Mouse (Mus musculus) forebrain, embryonic 13.5 days (tissue): ENCODE data around the gene Snrpf. TPM values are rescaled to one million over a fixed set of nuclear protein-coding genes. Genes with fewer than 3 reads are reported as not detected.

ENCODE experiments used
- ATAC-seq: fragments of 200-750 bp; cut with Nextera tagmentation; 2 replicates; pipeline ENCODE4 v1.8.0; 2017
- H3K27ac ChIP-seq: fragments of 300-500 bp; sonication (generic); 2 replicates; pipeline ENCODE4 v1.5.1; 2015; ENCODE audit warnings: inconsistent platforms, mild to moderate bottlenecking, moderate library complexity
- H3K27me3 ChIP-seq: fragments of 300-500 bp; sonication (generic); 2 replicates; pipeline ENCODE4 v1.6.1; 2015; ENCODE audit warnings: mild to moderate bottlenecking, inconsistent platforms
- H3K36me3 ChIP-seq: fragments of 300-500 bp; sonication (generic); 2 replicates; pipeline ENCODE4 v1.6.1; 2015; ENCODE audit warnings: mild to moderate bottlenecking, inconsistent platforms; ENCODE audit not compliant: poor library complexity, severe bottlenecking
- H3K4me1 ChIP-seq: fragments of 300-500 bp; sonication (generic); 2 replicates; pipeline ENCODE4 v1.6.1; 2015; ENCODE audit warnings: inconsistent platforms
- H3K4me2 ChIP-seq: fragments of 300-500 bp; sonication (generic); 2 replicates; pipeline ENCODE4 v1.6.1; 2015; ENCODE audit warnings: inconsistent platforms, mild to moderate bottlenecking, moderate library complexity
- H3K4me3 ChIP-seq: fragments of 300-500 bp; sonication (generic); 2 replicates; pipeline ENCODE4 v1.5.1; 2015; ENCODE audit warnings: mild to moderate bottlenecking, inconsistent platforms
- H3K9ac ChIP-seq: fragments of 300-500 bp; sonication (generic); 2 replicates; pipeline ENCODE4 v1.6.1; 2015; ENCODE audit warnings: mild to moderate bottlenecking, inconsistent platforms
- H3K9me3 ChIP-seq: fragments of 300-500 bp; sonication (generic); replicated peaks from 2 replicates; pipeline ENCODE4 v1.6.1; 2016; ENCODE audit warnings: inconsistent platforms
- WGBS: fragments of 180-500 bp; shearing (Covaris S2); methylation state at CpG from one replicate; pipeline ENCODE4 v1.1.7; 2015; 5-methylcytosine and 5-hydroxymethylcytosine counted together
- polyA plus RNA-seq: library from polyadenylated mRNA; unstranded; fragments of >200 nt; fragmentation: Nextera tagmentation; extraction: Ambion mirVana; gene quantifications from 2 replicates; pipeline ENCODE4 v1.2.1, GENCODE M21; 2015

The Snrpf gene
- polyA plus RNA-seq, 1 experiment from 2014 or later, result 146 TPM

DNA sequence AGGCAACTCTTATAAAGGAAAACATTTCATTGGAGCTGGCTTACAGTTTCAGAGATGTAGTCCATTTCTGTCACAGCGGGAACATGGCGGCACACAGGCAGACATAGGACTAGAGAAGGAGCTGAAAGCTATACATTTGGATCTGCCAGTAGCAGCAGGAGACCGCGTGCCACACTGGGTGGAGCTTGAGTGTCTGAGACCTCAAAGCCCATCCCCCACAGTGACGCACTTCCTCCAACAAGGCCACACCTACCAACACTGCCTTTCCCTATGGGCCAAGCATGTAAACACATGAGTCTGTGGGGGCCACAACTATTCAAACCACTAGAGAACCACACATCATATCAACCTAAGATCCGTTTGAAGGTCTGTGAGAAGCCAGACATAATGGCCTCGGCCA, 19.7 kb upstream of the Snrpf start:
- Histone ChIP-seq H3K4me2 (no peak overlapping the region), H3K36me3 (no peaks in the 10 kb centered on the region), H3K27me3 (0 out of 2 replicates have a peak, but pooled peaks cover 3% of the 10 kb centered on the region), H3K27ac (no peak overlapping the region), H3K9me3 (no peaks in the 10 kb centered on the region), H3K9ac (no peak overlapping the region), H3K4me3 (no peak overlapping the region), H3K4me1 (no peaks in the 10 kb centered on the region)
- ATAC-seq, result no peak
- 98% methylated on average over 7 of the region's 7 CpGs for WGBS

GRCm38 (mm10) chr10:93608051-93608450, 18.5 kb upstream of the Snrpf start:
- 53% methylated on average over 9 of the region's 9 CpGs for WGBS
- no peak overlapping the region for H3K27ac ChIP-seq
- H3K4me3 ChIP-seq, result no peak overlapping the region
- no peak overlapping the region for H3K9ac ChIP-seq
- no peaks in the 10 kb centered on the region; the same call in 1 of the 2 replicates for H3K9me3 ChIP-seq
- H3K4me1 ChIP-seq, result no peaks in the 10 kb centered on the region
- ATAC-seq, result no peak; the same call in 1 of the 2 replicates
- 0 out of 2 replicates have a peak, but pooled peaks cover 3% of the 10 kb centered on the region for H3K27me3 ChIP-seq
- no peak overlapping the region for H3K4me2 ChIP-seq
- no peaks in the 10 kb centered on the region for H3K36me3 ChIP-seq

- no peak overlapping the region for H3K27ac ChIP-seq
- H3K4me2 ChIP-seq, result no peak overlapping the region
- H3K36me3 ChIP-seq, result no peaks in the 10 kb centered on the region
- 0 out of 2 replicates have a peak, but pooled peaks cover 3% of the 10 kb centered on the region for H3K27me3 ChIP-seq
- WGBS, result 92% methylated on average over 9 of the region's 9 CpGs
- H3K4me1 ChIP-seq, result no peaks in the 10 kb centered on the region
- H3K4me3 ChIP-seq, result no peak overlapping the region
- ATAC-seq, result no peak
- H3K9ac ChIP-seq, result no peak overlapping the region
- no peaks in the 10 kb centered on the region; the same call in 1 of the 2 replicates for H3K9me3 ChIP-seq
Observed at GRCm38 (mm10) chr10:93606326-93606725, 16.8 kb upstream of the Snrpf start.

GRCm38 (mm10) chr10:93603256-93603655, 13.8 kb upstream of the Snrpf start:
- Histone ChIP-seq H3K27ac (no peak overlapping the region), H3K4me3 (no peak overlapping the region), H3K9ac (no peak overlapping the region), H3K27me3 (0 out of 2 replicates have a peak, but pooled peaks cover 3% of the 10 kb centered on the region), H3K4me2 (no peak overlapping the region), H3K4me1 (no peaks in the 10 kb centered on the region), H3K36me3 (no peaks in the 10 kb centered on the region), H3K9me3 (no peaks in the 10 kb centered on the region; the same call in 1 of the 2 replicates)
- 96% methylated on average over 1 of the region's 1 CpGs for WGBS
- ATAC-seq, result no peak

GRCm38 (mm10) chr10:93602309-93602708, 12.8 kb upstream of the Snrpf start:
- H3K27ac ChIP-seq, result no peak overlapping the region
- H3K27me3 ChIP-seq, result 0 out of 2 replicates have a peak, but pooled peaks cover 3% of the 10 kb centered on the region
- no peaks in the 10 kb centered on the region for H3K36me3 ChIP-seq
- H3K9ac ChIP-seq, result no peak overlapping the region
- H3K4me1 ChIP-seq, result no peaks in the 10 kb centered on the region
- H3K9me3 ChIP-seq, result no peaks in the 10 kb centered on the region; the same call in 1 of the 2 replicates
- H3K4me2 ChIP-seq, result no peak overlapping the region
- no peak for ATAC-seq
- 62% methylated on average over 5 of the region's 5 CpGs for WGBS
- H3K4me3 ChIP-seq, result no peak overlapping the region

DNA sequence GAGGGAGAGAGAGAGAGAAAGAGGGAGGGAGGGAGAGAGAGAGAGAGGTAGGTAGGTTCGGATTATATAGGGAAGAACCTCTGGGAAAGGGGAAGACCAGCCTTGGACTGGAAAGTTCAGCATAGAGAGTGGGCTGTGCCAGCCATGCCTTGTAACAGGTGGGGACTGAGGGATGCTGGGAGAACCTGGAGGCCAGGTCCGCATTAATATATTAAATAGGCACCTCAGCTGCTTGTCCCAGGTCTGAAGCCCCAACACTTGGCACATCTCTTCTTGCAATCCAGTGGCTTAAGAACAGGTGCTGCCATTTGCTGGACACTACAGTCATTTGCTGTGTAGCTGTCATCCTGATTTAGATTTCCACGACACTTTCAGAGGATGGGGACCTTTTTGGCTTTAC, 7.1 kb upstream of the Snrpf start:
- Histone ChIP-seq H3K9ac (no peak overlapping the region), H3K4me3 (no peak overlapping the region), H3K27me3 (peaks cover 4% of the 10 kb centered on the region; the same call in 1 of the 2 replicates), H3K9me3 (no peaks in the 10 kb centered on the region), H3K4me1 (no peaks in the 10 kb centered on the region), H3K27ac (no peak overlapping the region), H3K36me3 (no peaks in the 10 kb centered on the region), H3K4me2 (no peak overlapping the region)
- no peak for ATAC-seq
- 78% methylated on average over 3 of the region's 3 CpGs for WGBS

DNA sequence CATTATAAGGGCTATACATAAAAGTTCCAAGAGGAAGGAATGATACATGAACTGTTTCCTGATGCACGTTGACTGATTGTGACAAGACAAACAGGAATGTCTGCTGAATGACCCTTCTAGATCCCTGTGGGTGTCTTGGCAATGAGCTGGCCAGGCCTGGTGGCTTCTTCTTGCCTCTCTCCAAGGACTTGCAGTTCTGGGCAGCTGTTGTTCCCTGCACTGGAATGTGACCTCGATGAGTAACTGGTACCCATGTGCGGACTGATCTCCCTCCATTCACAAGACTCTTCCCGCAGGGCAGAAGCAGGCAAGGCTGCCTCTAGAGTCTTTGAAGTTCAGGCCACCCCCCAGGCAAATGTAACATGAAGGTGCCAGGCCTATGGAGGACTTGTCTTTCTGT, 6.3 kb upstream of the Snrpf start:
- Histone ChIP-seq H3K9ac (no peak overlapping the region), H3K4me2 (no peak overlapping the region), H3K4me1 (no peaks in the 10 kb centered on the region), H3K4me3 (no peak overlapping the region), H3K9me3 (no peaks in the 10 kb centered on the region), H3K27me3 (peaks cover 4% of the 10 kb centered on the region; the same call in 1 of the 2 replicates), H3K36me3 (no peaks in the 10 kb centered on the region), H3K27ac (no peak overlapping the region)
- WGBS, result 74% methylated on average over 4 of the region's 4 CpGs
- ATAC-seq, result no peak

DNA sequence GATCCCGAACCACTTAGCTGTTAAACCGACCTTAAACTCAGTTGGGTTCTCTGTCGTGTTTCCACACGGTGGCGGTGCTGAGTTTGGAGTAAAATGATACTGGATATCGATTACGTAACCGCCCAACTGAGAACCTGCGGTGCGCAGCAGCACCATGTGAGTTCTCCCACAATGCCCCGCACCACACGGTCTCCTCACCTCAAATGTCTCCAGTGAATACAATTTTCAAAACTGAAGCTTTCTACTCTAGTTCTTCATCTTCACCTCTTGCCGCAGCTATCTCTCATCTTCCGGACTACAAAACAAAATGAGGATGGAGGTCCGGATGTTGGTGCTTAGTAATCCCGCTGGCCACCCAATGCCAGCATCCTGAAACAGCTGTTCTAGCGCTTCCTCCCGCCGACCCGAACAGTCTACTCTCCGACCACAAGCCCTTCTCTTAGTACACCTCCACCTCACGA, 4.5 kb upstream of the Snrpf start:
- peak; percentile 82 for ATAC-seq
- Histone ChIP-seq H3K4me2 (peak overlapping the region; percentile 76), H3K36me3 (no peaks in the 10 kb centered on the region), H3K27me3 (peaks cover 4% of the 10 kb centered on the region; the same call in 1 of the 2 replicates), H3K4me3 (peak overlapping the region; percentile 48), H3K4me1 (peaks cover 4% of the 10 kb centered on the region; the same call in 1 of the 2 replicates), H3K9me3 (no peaks in the 10 kb centered on the region), H3K27ac (no peak overlapping the region), H3K9ac (peak overlapping the region; percentile 72)
- WGBS, result 1% methylated on average over 22 of the region's 22 CpGs

DNA sequence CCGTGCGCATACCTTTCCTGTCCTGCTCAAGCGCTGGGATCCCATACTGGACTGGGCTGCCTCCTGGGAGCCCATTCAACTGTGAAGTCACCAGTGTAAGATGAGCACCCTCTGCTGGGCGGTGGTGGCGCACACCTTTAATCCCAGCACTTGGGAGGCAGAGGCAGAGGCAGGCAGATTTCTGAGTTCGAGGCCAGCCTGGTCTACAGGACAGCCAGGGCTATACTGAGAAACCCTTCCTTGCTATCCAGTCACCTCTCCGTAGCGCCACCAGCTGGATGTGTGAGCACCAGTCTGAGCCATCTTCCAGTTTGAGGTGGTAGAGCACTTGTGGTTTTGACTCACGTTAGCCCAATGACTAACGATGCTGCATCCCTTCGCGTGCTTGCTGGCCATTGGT, 3.0 kb upstream of the Snrpf start:
- H3K9ac ChIP-seq, result no peak overlapping the region
- ATAC-seq, result no peak
- peaks cover 4% of the 10 kb centered on the region; the same call in 1 of the 2 replicates for H3K27me3 ChIP-seq
- no peak overlapping the region for H3K27ac ChIP-seq
- no peak overlapping the region for H3K4me3 ChIP-seq
- 60% methylated on average over 12 of the region's 12 CpGs for WGBS
- H3K9me3 ChIP-seq, result no peaks in the 10 kb centered on the region
- H3K4me1 ChIP-seq, result peaks cover 18% of the 10 kb centered on the region
- 0 out of 2 replicates have a peak, but pooled peaks cover 5% of the 10 kb centered on the region for H3K36me3 ChIP-seq
- H3K4me2 ChIP-seq, result no peak overlapping the region

DNA sequence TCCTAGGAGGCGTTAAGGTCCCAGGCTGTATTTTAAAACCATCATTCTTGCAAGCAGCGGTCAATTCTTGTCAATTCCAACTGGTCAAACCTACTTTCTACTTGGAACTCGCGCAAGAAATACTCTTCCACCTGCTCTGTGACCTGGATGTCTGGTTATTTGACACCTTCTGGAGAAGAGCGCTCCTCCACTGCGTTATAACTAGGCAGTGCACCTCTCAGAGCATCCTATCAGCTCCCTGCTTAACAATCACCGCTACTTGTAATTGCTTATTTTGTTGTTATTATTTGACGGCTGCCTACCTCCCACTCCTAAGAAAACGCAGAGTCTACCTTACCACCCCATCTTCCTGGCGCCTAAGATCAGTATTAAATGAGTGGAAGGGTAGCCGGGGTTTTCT, 710 bp downstream of the Snrpf start:
- Histone ChIP-seq H3K4me1 (peaks cover 21% of the 10 kb centered on the region), H3K36me3 (peaks cover 32% of the 10 kb centered on the region), H3K27ac (peak overlapping the region; percentile 75), H3K9me3 (no peaks in the 10 kb centered on the region), H3K27me3 (no peaks in the 10 kb centered on the region), H3K4me2 (peak overlapping the region; percentile 94), H3K9ac (peak overlapping the region; percentile 89), H3K4me3 (peak overlapping the region; percentile 76)
- 3% methylated on average over 11 of the region's 11 CpGs for WGBS
- peak; percentile 19 for ATAC-seq

- H3K4me3 ChIP-seq, result no peak overlapping the region
- no peak overlapping the region for H3K4me2 ChIP-seq
- WGBS, result 68% methylated on average over 13 of the region's 13 CpGs
- H3K27me3 ChIP-seq, result no peaks in the 10 kb centered on the region
- H3K9ac ChIP-seq, result no peak overlapping the region
- H3K4me1 ChIP-seq, result no peaks in the 10 kb centered on the region
- peak; percentile 33; the same call in 1 of the 2 replicates for ATAC-seq
- H3K36me3 ChIP-seq, result peaks cover 15% of the 10 kb centered on the region
- H3K27ac ChIP-seq, result no peak overlapping the region
- H3K9me3 ChIP-seq, result no peaks in the 10 kb centered on the region
Observed at GRCm38 (mm10) chr10:93577271-93577886, 12.1 kb downstream of the Snrpf start.

DNA sequence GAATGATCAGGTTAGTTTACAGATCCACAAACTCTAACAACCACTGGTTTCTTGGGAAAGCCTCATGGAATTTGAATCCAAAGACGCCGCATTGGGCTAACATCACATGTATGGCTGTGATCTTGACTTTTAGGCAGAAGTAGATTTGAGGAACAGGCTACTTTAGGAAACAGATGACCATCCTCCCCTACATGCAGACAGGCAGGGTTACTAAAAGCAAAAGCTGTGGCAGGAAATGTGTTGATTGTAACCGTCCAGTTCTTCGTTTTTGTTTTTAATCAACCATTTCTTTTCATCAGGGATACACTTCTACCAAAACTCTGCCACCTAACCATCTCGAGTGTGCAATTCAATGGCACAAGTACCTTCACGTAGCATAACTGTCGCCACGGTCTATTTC, 13.5 kb downstream of the Snrpf start:
- no peak overlapping the region for H3K27ac ChIP-seq
- no peak for ATAC-seq
- H3K27me3 ChIP-seq, result no peaks in the 10 kb centered on the region
- no peak overlapping the region for H3K4me3 ChIP-seq
- no peak overlapping the region for H3K9ac ChIP-seq
- 94% methylated on average over 8 of the region's 8 CpGs for WGBS
- peaks cover 2% of the 10 kb centered on the region; the same call in 1 of the 2 replicates for H3K36me3 ChIP-seq
- no peak overlapping the region for H3K4me2 ChIP-seq
- H3K4me1 ChIP-seq, result no peaks in the 10 kb centered on the region
- no peaks in the 10 kb centered on the region for H3K9me3 ChIP-seq
